In genomic region chr17:26045285-26045684, GRCm38 (mm10) we compare ENCODE assay signal across 14 mouse cellular contexts. TPM values are rescaled to one million over a fixed set of nuclear protein-coding genes. Genes with fewer than 3 reads are reported as not detected.
DNase-seq lines count a peak whose midpoint lies in the region; ATAC-seq and TF ChIP-seq lines count a peak whose summit lies in the region.
"Had no signal": no experiment of that assay in that cellular context is flagged by ENCODE, and none has a peak within 500 bp of the region (broad histone marks: within the 10 kb centered on the region; RNA-seq: fewer than 3 reads in every experiment).

No protein-coding gene starts in this region.

- no peak for TF ChIP-seq POLR2A in liver, adult 2 months (IDR thresholded peaks at IDR 0.05; ENCODE audit: extremely low read depth, insufficient read depth, low read length)

- TF ChIP-seq CTCF in liver, adult 2 months (IDR thresholded peaks at IDR 0.05; ENCODE audit: low read depth, low read length): no peak
- no peak for TF ChIP-seq CTCF in hindbrain, postnatal 0 days (IDR thresholded peaks at IDR 0.05; ENCODE audit: low read depth)
- no peak for TF ChIP-seq CTCF in midbrain, postnatal 0 days (IDR thresholded peaks at IDR 0.05)

- ATAC-seq in embryonic facial prominence, embryonic 13.5 days (ENCODE audit: insufficient number of reproducible peaks, insufficient read depth, low FRiP score, low TSS enrichment, low read depth): no peak
- peak; percentile 28; the same call in 1 of the 2 replicates for ATAC-seq in hindbrain, postnatal 0 days
- peak; percentile 41; the same call in 1 of the 2 replicates for ATAC-seq in midbrain, postnatal 0 days (ENCODE audit: low FRiP score)

- H3K27me3 ChIP-seq in embryonic facial prominence, embryonic 13.5 days: no peaks in the 10 kb centered on the region
- no peaks in the 10 kb centered on the region for H3K27me3 ChIP-seq in embryonic facial prominence, embryonic 10.5 days (replicated peaks; ENCODE audit: low read depth, poor library complexity, severe bottlenecking)
- no peaks in the 10 kb centered on the region for H3K27me3 ChIP-seq in liver, adult 2 months (ENCODE audit: control insufficient read depth, insufficient read depth, low read length)
- no peaks in the 10 kb centered on the region for H3K27me3 ChIP-seq in hindbrain, postnatal 0 days (ENCODE audit: insufficient read depth, low read length)
- no peaks in the 10 kb centered on the region for H3K27me3 ChIP-seq in midbrain, postnatal 0 days (ENCODE audit: insufficient read depth, low read length)

- no peaks in the 10 kb centered on the region for H3K9me3 ChIP-seq in embryonic facial prominence, embryonic 13.5 days
- no peaks in the 10 kb centered on the region for H3K9me3 ChIP-seq in embryonic facial prominence, embryonic 10.5 days
- H3K9me3 ChIP-seq in hindbrain, postnatal 0 days (ENCODE audit: low read length): no peaks in the 10 kb centered on the region
- no peaks in the 10 kb centered on the region for H3K9me3 ChIP-seq in midbrain, postnatal 0 days (ENCODE audit: low read length)
- H3K9me3 ChIP-seq: G1E had no signal

- no peak for DNase-seq in embryonic facial prominence, embryonic 10.5 days (ENCODE audit: low spot score)
- DNase-seq in liver, adult 2 months (ENCODE audit: extremely low read depth, low read depth, low spot score): peak; percentile 83
- no peak for DNase-seq in liver
- peak; percentile 67 for DNase-seq in hindbrain, postnatal 0 days (ENCODE audit: low spot score)
- peak; percentile 59 for DNase-seq in midbrain, postnatal 0 days (ENCODE audit: low spot score)
- DNase-seq in cerebellum, adult 8-10 months: no peak
- DNase-seq in urinary bladder, postnatal 36 days (ENCODE audit: low spot score in 2 of 2): no peak
- DNase-seq: kidney, postnatal 36 days; right cerebral cortex, postnatal 14 days; thymus, postnatal 4 days had no signal

- H3K4me1 ChIP-seq in embryonic facial prominence, embryonic 13.5 days: peaks cover 11% of the 10 kb centered on the region; the same call in 1 of the 2 replicates
- H3K4me1 ChIP-seq in embryonic facial prominence, embryonic 10.5 days: no peaks in the 10 kb centered on the region
- peaks cover 2% of the 10 kb centered on the region; the same call in 1 of the 2 replicates for H3K4me1 ChIP-seq in liver, adult 2 months (ENCODE audit: control insufficient read depth, insufficient read depth, low read length)
- H3K4me1 ChIP-seq in hindbrain, postnatal 0 days (ENCODE audit: insufficient read depth, low read length): peaks cover 26% of the 10 kb centered on the region
- H3K4me1 ChIP-seq in midbrain, postnatal 0 days (ENCODE audit: insufficient read depth, low read length): peaks cover 3% of the 10 kb centered on the region; the same call in 1 of the 2 replicates

- 0 out of 2 replicates have a peak, but pooled peaks cover 3% of the 10 kb centered on the region for H3K36me3 ChIP-seq in embryonic facial prominence, embryonic 13.5 days
- peaks cover 31% of the 10 kb centered on the region for H3K36me3 ChIP-seq in embryonic facial prominence, embryonic 10.5 days (replicated peaks)
- H3K36me3 ChIP-seq in liver, adult 2 months (ENCODE audit: control insufficient read depth, insufficient read depth, low read length): no peaks in the 10 kb centered on the region
- H3K36me3 ChIP-seq in hindbrain, postnatal 0 days (ENCODE audit: insufficient read depth, low read length): no peaks in the 10 kb centered on the region
- H3K36me3 ChIP-seq in midbrain, postnatal 0 days (ENCODE audit: insufficient read depth, low read length): no peaks in the 10 kb centered on the region

- WGBS in embryonic facial prominence, embryonic 13.5 days: 47% methylated on average over 4 of the region's 4 CpGs
- WGBS in embryonic facial prominence, embryonic 10.5 days: 68% methylated on average over 4 of the region's 4 CpGs
- WGBS in liver, adult 2 months: 26% methylated on average over 4 of the region's 4 CpGs
- 20% methylated on average over 4 of the region's 4 CpGs for WGBS in hindbrain, postnatal 0 days
- 25% methylated on average over 4 of the region's 4 CpGs for WGBS in midbrain, postnatal 0 days

- 0 out of 2 replicates have a peak overlapping the region, but pooled peaks have one; percentile 2 for H3K9ac ChIP-seq in embryonic facial prominence, embryonic 13.5 days
- no peak overlapping the region for H3K9ac ChIP-seq in liver, adult 2 months (ENCODE audit: low read depth, low read length)
- no peak overlapping the region for H3K9ac ChIP-seq in hindbrain, postnatal 0 days (replicated peaks; ENCODE audit: low read length)
- no peak overlapping the region for H3K9ac ChIP-seq in midbrain, postnatal 0 days (replicated peaks; ENCODE audit: low read length, poor library complexity, severe bottlenecking)

- no peak overlapping the region for H3K4me3 ChIP-seq in embryonic facial prominence, embryonic 13.5 days
- H3K4me3 ChIP-seq in embryonic facial prominence, embryonic 10.5 days: no peak overlapping the region
- no peak overlapping the region for H3K4me3 ChIP-seq in liver, adult 2 months (ENCODE audit: insufficient read depth, low read depth, low read length)
- no peak overlapping the region for H3K4me3 ChIP-seq in hindbrain, postnatal 0 days (ENCODE audit: low read length)
- no peak overlapping the region for H3K4me3 ChIP-seq in midbrain, postnatal 0 days (ENCODE audit: low read depth, low read length)
- H3K4me3 ChIP-seq: erythroblast, embryonic 14.5 days had no signal

- H3K4me2 ChIP-seq in embryonic facial prominence, embryonic 13.5 days: no peak overlapping the region
- no peak overlapping the region for H3K4me2 ChIP-seq in hindbrain, postnatal 0 days (ENCODE audit: low read depth, low read length)
- H3K4me2 ChIP-seq in midbrain, postnatal 0 days (ENCODE audit: low read depth, low read length, poor library complexity, severe bottlenecking): no peak overlapping the region

- H3K27ac ChIP-seq in embryonic facial prominence, embryonic 13.5 days: no peak overlapping the region
- no peak overlapping the region for H3K27ac ChIP-seq in embryonic facial prominence, embryonic 10.5 days (replicated peaks)
- H3K27ac ChIP-seq in liver, adult 2 months (replicated peaks; ENCODE audit: insufficient read depth, low read depth, low read length): no peak overlapping the region
- peak overlapping the region; percentile 3; the same call in 1 of the 2 replicates for H3K27ac ChIP-seq in hindbrain, postnatal 0 days
- peak overlapping the region; percentile 43; the same call in 1 of the 2 replicates for H3K27ac ChIP-seq in midbrain, postnatal 0 days (ENCODE audit: low read depth, low read length)
- H3K27ac ChIP-seq: macrophage had no signal

- no peaks in the 10 kb centered on the region; the same call in 1 of the 2 replicates for H3K79me2 ChIP-seq in liver, adult 2 months (ENCODE audit: control insufficient read depth, insufficient read depth, low read length)

RNA-seq across cellular contexts. Expression of gene Rab11fip3, which starts 24.1 kb away (rescaled TPM):
- polyA plus RNA-seq in embryonic facial prominence, embryonic 13.5 days (2015; fragmentation: Nextera tagmentation; extraction: Ambion mirVana): 22.8 and 23.5 TPM in 2 replicates
- polyA plus RNA-seq in embryonic facial prominence, embryonic 10.5 days (2016; fragmentation: Nextera tagmentation; extraction: Ambion mirVana): 24.5 and 25.3 TPM in 2 replicates
- 4.6 and 7.7 TPM in 2 replicates for total RNA-seq in liver, adult 2 months (2014; rRNA removed)
- 11.1 and 13.2 TPM in 2 replicates for polyA plus RNA-seq in liver, adult 2 months (2012; rRNA removed)
- total RNA-seq in hindbrain, postnatal 0 days (2014; rRNA removed): 34.7 and 41.9 TPM in 2 replicates
- 16.6 and 17.9 TPM in 2 replicates for polyA plus RNA-seq in hindbrain, postnatal 0 days (2015; fragmentation: Nextera tagmentation; extraction: Ambion mirVana)
- total RNA-seq in midbrain, postnatal 0 days (2014; rRNA removed): 34.7 and 35.7 TPM in 2 replicates
- 14.8 and 18.3 TPM in 2 replicates for polyA plus RNA-seq in midbrain, postnatal 0 days (2015; fragmentation: Nextera tagmentation; extraction: Ambion mirVana)

RNA-seq across cellular contexts. Expression of gene Decr2, which starts 44.9 kb away (rescaled TPM):
- 42.9 and 44.9 TPM in 2 replicates for polyA plus RNA-seq in embryonic facial prominence, embryonic 13.5 days (2015; fragmentation: Nextera tagmentation; extraction: Ambion mirVana)
- polyA plus RNA-seq in embryonic facial prominence, embryonic 10.5 days (2016; fragmentation: Nextera tagmentation; extraction: Ambion mirVana): 29.1 and 30.1 TPM in 2 replicates
- 179 and 237 TPM in 2 replicates for total RNA-seq in liver, adult 2 months (2014; rRNA removed)
- 147 and 154 TPM in 2 replicates for polyA plus RNA-seq in liver, adult 2 months (2012; rRNA removed)
- total RNA-seq in hindbrain, postnatal 0 days (2014; rRNA removed): 35.6 and 40.6 TPM in 2 replicates
- polyA plus RNA-seq in hindbrain, postnatal 0 days (2015; fragmentation: Nextera tagmentation; extraction: Ambion mirVana): 41.1 and 44.7 TPM in 2 replicates
- total RNA-seq in midbrain, postnatal 0 days (2014; rRNA removed): 38.0 and 41.1 TPM in 2 replicates
- polyA plus RNA-seq in midbrain, postnatal 0 days (2015; fragmentation: Nextera tagmentation; extraction: Ambion mirVana): 42.3 and 44.4 TPM in 2 replicates
- polyA plus RNA-seq: erythroblast, embryonic 14.5 days had no signal

RNA-seq across cellular contexts. Expression of gene Nme4, which starts 50.1 kb away (rescaled TPM):
- polyA plus RNA-seq in embryonic facial prominence, embryonic 13.5 days (2015; fragmentation: Nextera tagmentation; extraction: Ambion mirVana): 138 and 142 TPM in 2 replicates
- 145 and 159 TPM in 2 replicates for polyA plus RNA-seq in embryonic facial prominence, embryonic 10.5 days (2016; fragmentation: Nextera tagmentation; extraction: Ambion mirVana)
- 6.2 and 7.0 TPM in 2 replicates for total RNA-seq in liver, adult 2 months (2014; rRNA removed)
- 8.7 TPM in 2 replicates for polyA plus RNA-seq in liver, adult 2 months (2012; rRNA removed)
- total RNA-seq in hindbrain, postnatal 0 days (2014; rRNA removed): 20.1 and 23.3 TPM in 2 replicates
- 16.0 and 18.3 TPM in 2 replicates for polyA plus RNA-seq in hindbrain, postnatal 0 days (2015; fragmentation: Nextera tagmentation; extraction: Ambion mirVana)
- total RNA-seq in midbrain, postnatal 0 days (2014; rRNA removed): 6.4 and 7.7 TPM in 2 replicates
- polyA plus RNA-seq in midbrain, postnatal 0 days (2015; fragmentation: Nextera tagmentation; extraction: Ambion mirVana): 9.2 and 10.2 TPM in 2 replicates

RNA-seq across cellular contexts. Expression of gene Capn15, which starts 59.7 kb away (rescaled TPM):
- 23.4 and 24.2 TPM in 2 replicates for polyA plus RNA-seq in embryonic facial prominence, embryonic 13.5 days (2015; fragmentation: Nextera tagmentation; extraction: Ambion mirVana)
- 34.3 and 40.1 TPM in 2 replicates for polyA plus RNA-seq in embryonic facial prominence, embryonic 10.5 days (2016; fragmentation: Nextera tagmentation; extraction: Ambion mirVana)
- 1.8 and 3.0 TPM in 2 replicates for total RNA-seq in liver, adult 2 months (2014; rRNA removed)
- polyA plus RNA-seq in liver, adult 2 months (2012; rRNA removed): 16.8 and 23.3 TPM in 2 replicates
- 35.1 and 41.4 TPM in 2 replicates for total RNA-seq in hindbrain, postnatal 0 days (2014; rRNA removed)
- 19.0 and 20.1 TPM in 2 replicates for polyA plus RNA-seq in hindbrain, postnatal 0 days (2015; fragmentation: Nextera tagmentation; extraction: Ambion mirVana)
- 29.7 and 36.8 TPM in 2 replicates for total RNA-seq in midbrain, postnatal 0 days (2014; rRNA removed)
- polyA plus RNA-seq in midbrain, postnatal 0 days (2015; fragmentation: Nextera tagmentation; extraction: Ambion mirVana): 14.7 and 20.1 TPM in 2 replicates

Comparison
In these comparisons a context has a peak if more than half of its experiments do, and no peak if none do; other contexts are left out.
1. DNase-seq: peak in liver, adult 2 months (single experiment), hindbrain, postnatal 0 days (single experiment) and midbrain, postnatal 0 days (single experiment); none in embryonic facial prominence, embryonic 10.5 days (single experiment), liver (single experiment), cerebellum, adult 8-10 months (single experiment) and urinary bladder, postnatal 36 days (0 of 2).
2. H3K27ac ChIP-seq: peak in hindbrain, postnatal 0 days (single experiment) and midbrain, postnatal 0 days (single experiment); none in embryonic facial prominence, embryonic 13.5 days (single experiment), embryonic facial prominence, embryonic 10.5 days (single experiment) and liver, adult 2 months (single experiment).